ENCODE assay signal across 9 mouse cellular contexts in the genomic region with DNA sequence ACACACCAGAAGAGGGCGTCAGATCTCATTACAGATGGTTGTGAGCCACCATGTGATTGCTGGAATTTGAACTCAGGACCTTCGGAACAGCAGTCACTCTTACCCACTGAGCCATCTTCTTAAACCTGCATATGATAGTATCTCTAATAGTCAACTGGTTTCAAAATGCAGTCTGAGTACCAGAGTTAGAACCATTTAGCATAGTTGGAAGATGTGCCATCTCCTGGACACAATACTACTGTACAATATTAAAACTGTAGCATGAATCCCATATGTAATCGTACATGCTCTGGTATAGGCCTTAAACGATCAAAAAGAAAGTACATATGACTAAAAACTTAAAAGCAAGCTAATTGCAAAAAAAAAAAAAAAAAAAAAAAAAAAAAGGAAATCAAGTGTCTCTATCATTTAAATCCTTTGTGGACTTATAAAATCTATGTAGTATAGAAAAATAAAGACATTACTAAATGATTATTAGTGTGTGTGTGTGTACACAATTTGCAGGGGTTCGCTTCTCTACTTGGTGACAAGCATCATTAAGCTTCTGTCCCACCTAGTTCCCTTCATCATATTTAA. TPM values are rescaled to one million over a fixed set of nuclear protein-coding genes. Genes with fewer than 3 reads are reported as not detected.
DNase-seq lines count a peak whose midpoint lies in the region; ATAC-seq and TF ChIP-seq lines count a peak whose summit lies in the region.
"Had no signal": no experiment of that assay in that cellular context is flagged by ENCODE, and none has a peak within 500 bp of the region (broad histone marks: within the 10 kb centered on the region; RNA-seq: fewer than 3 reads in every experiment).

No protein-coding gene starts in this region.

- peaks cover 11% of the 10 kb centered on the region for H3K36me3 ChIP-seq in kidney, embryonic 15.5 days
- peaks cover 12 to 15% of the 10 kb centered on the region in 2 experiments for H3K36me3 ChIP-seq in MEL (ENCODE audit: control insufficient read depth in 1 of 2, insufficient read depth in 2 of 2, low read length in 2 of 2)
- H3K36me3 ChIP-seq in forebrain, embryonic 13.5 days (ENCODE audit: poor library complexity, severe bottlenecking): peaks cover 10% of the 10 kb centered on the region
- peaks cover 5% of the 10 kb centered on the region for H3K36me3 ChIP-seq in liver, embryonic 11.5 days (ENCODE audit: control insufficient read depth, insufficient read depth, low read length)
- no peaks in the 10 kb centered on the region for H3K36me3 ChIP-seq in stomach, embryonic 16.5 days (ENCODE audit: control insufficient read depth, insufficient read depth, low read length)

- no peak for ATAC-seq in kidney, embryonic 15.5 days (replicated peaks; ENCODE audit: low FRiP score)
- no peak for ATAC-seq in forebrain, embryonic 13.5 days
- ATAC-seq in liver, embryonic 11.5 days (replicated peaks; ENCODE audit: low FRiP score): no peak
- no peak for ATAC-seq in stomach, embryonic 16.5 days (ENCODE audit: insufficient read depth, low FRiP score)

- WGBS in kidney, embryonic 15.5 days: 76% methylated on average over 5 of the region's 5 CpGs
- WGBS in forebrain, embryonic 13.5 days: 79% methylated on average over 5 of the region's 5 CpGs
- WGBS in liver, embryonic 11.5 days: 66% methylated on average over 5 of the region's 5 CpGs
- 73% methylated on average over 5 of the region's 5 CpGs for WGBS in stomach, embryonic 16.5 days

- peaks cover 17% of the 10 kb centered on the region for H3K4me1 ChIP-seq in kidney, embryonic 15.5 days
- peaks cover 6 to 9% of the 10 kb centered on the region in 2 experiments for H3K4me1 ChIP-seq in MEL (ENCODE audit: control insufficient read depth in 1 of 2, insufficient read depth in 2 of 2, low read length in 2 of 2)
- peaks cover 18% of the 10 kb centered on the region for H3K4me1 ChIP-seq in forebrain, embryonic 13.5 days
- H3K4me1 ChIP-seq in liver, embryonic 11.5 days (replicated peaks; ENCODE audit: control insufficient read depth, insufficient read depth, low read length): peaks cover 5% of the 10 kb centered on the region; the same call in 1 of the 2 replicates
- H3K4me1 ChIP-seq in stomach, embryonic 16.5 days (ENCODE audit: control insufficient read depth, insufficient read depth, low read length): peaks cover 15% of the 10 kb centered on the region

- TF ChIP-seq POLR2A in MEL (IDR thresholded peaks at IDR 0.05; ENCODE audit: control insufficient read depth in 1 of 2, insufficient read depth in 1 of 2, low read depth in 1 of 2, low read length in 2 of 2, poor library complexity in 1 of 2): no peak

- DNase-seq in kidney, postnatal 36 days: no peak
- DNase-seq in MEL (ENCODE audit: low read depth, low spot score): peak; percentile 54
- DNase-seq in liver, embryonic 11.5 days (ENCODE audit: low spot score): no peak
- DNase-seq in adrenal gland, adult 8-10 months: no peak
- no peak for DNase-seq in gastrocnemius, adult 18-20 months (ENCODE audit: low spot score)

- no peak for TF ChIP-seq EP300 in MEL (IDR thresholded peaks at IDR 0.05; ENCODE audit: low read depth in 1 of 2, low read length in 2 of 2)

- no peak; a peak in 1 of 6 replicates for TF ChIP-seq CTCF in MEL (IDR thresholded peaks at IDR 0.05 in 2 of 3, conservative IDR thresholded peaks at IDR 0.05 in 1 of 3; ENCODE audit: control insufficient read depth in 1 of 3, insufficient read depth in 1 of 3, low read depth in 2 of 3, low read length in 3 of 3, poor library complexity in 1 of 3, severe bottlenecking in 1 of 3)

- no peaks in the 10 kb centered on the region for H3K9me3 ChIP-seq in kidney, embryonic 15.5 days (replicated peaks)
- H3K9me3 ChIP-seq in MEL (replicated peaks; ENCODE audit: insufficient read depth, low read length): no peaks in the 10 kb centered on the region
- no peaks in the 10 kb centered on the region for H3K9me3 ChIP-seq in forebrain, embryonic 13.5 days (replicated peaks)
- no peaks in the 10 kb centered on the region for H3K9me3 ChIP-seq in liver, embryonic 11.5 days (ENCODE audit: control insufficient read depth, low read length)
- no peaks in the 10 kb centered on the region for H3K9me3 ChIP-seq in stomach, embryonic 16.5 days (replicated peaks; ENCODE audit: control insufficient read depth, low read length)

- TF ChIP-seq RAD21 in MEL (IDR thresholded peaks at IDR 0.05; ENCODE audit: low read depth, low read length): no peak

- H3K9ac ChIP-seq in kidney, embryonic 15.5 days: peak overlapping the region; percentile 43
- H3K9ac ChIP-seq in MEL (ENCODE audit: control insufficient read depth, low read depth, low read length, poor library complexity, severe bottlenecking): peak overlapping the region; percentile 74
- H3K9ac ChIP-seq in forebrain, embryonic 13.5 days: peak overlapping the region; percentile 73
- peak overlapping the region; percentile 59; the same call in 1 of the 2 replicates for H3K9ac ChIP-seq in liver, embryonic 11.5 days (ENCODE audit: low read depth, low read length)
- H3K9ac ChIP-seq in stomach, embryonic 16.5 days (ENCODE audit: low read length): peak overlapping the region; percentile 85

- peaks cover 23% of the 10 kb centered on the region for H3K79me2 ChIP-seq in MEL (ENCODE audit: control insufficient read depth, insufficient read depth, low read length, poor library complexity)

- H3K4me3 ChIP-seq in kidney, embryonic 15.5 days (replicated peaks): peak overlapping the region; percentile 85
- peak overlapping the region; percentile 78 to 91 for H3K4me3 ChIP-seq in MEL (ENCODE audit: control insufficient read depth in 1 of 2, insufficient read depth in 1 of 2, low read depth in 2 of 2, low read length in 2 of 2)
- peak overlapping the region; percentile 64 for H3K4me3 ChIP-seq in forebrain, embryonic 13.5 days
- H3K4me3 ChIP-seq in liver, embryonic 11.5 days (ENCODE audit: low read depth, low read length): peak overlapping the region; percentile 81
- peak overlapping the region; percentile 82 for H3K4me3 ChIP-seq in stomach, embryonic 16.5 days (replicated peaks; ENCODE audit: low read length)

- H3K27ac ChIP-seq in kidney, embryonic 15.5 days: peak overlapping the region; percentile 91
- H3K27ac ChIP-seq in MEL (ENCODE audit: control insufficient read depth, low read depth, low read length): peak overlapping the region; percentile 72
- peak overlapping the region; percentile 86 for H3K27ac ChIP-seq in forebrain, embryonic 13.5 days
- peak overlapping the region; percentile 90; the same call in 1 of the 2 replicates for H3K27ac ChIP-seq in liver, embryonic 11.5 days (ENCODE audit: low read depth, low read length)
- peak overlapping the region; percentile 93 for H3K27ac ChIP-seq in stomach, embryonic 16.5 days (ENCODE audit: low read length)

- H3K4me2 ChIP-seq in kidney, embryonic 15.5 days: peak overlapping the region; percentile 69
- H3K4me2 ChIP-seq in forebrain, embryonic 13.5 days: peak overlapping the region; percentile 71
- H3K4me2 ChIP-seq in liver, embryonic 11.5 days: peak overlapping the region; percentile 81
- peak overlapping the region; percentile 64 for H3K4me2 ChIP-seq in stomach, embryonic 16.5 days (ENCODE audit: low read depth, low read length)

- no peaks in the 10 kb centered on the region for H3K27me3 ChIP-seq in kidney, embryonic 15.5 days
- no peaks in the 10 kb centered on the region; a peak in 1 of 4 replicates for H3K27me3 ChIP-seq in MEL (ENCODE audit: control insufficient read depth in 1 of 2, insufficient read depth in 2 of 2, low read length in 2 of 2)
- no peaks in the 10 kb centered on the region for H3K27me3 ChIP-seq in forebrain, embryonic 13.5 days
- H3K27me3 ChIP-seq in liver, embryonic 11.5 days (replicated peaks; ENCODE audit: control insufficient read depth, insufficient read depth, low read length): no peaks in the 10 kb centered on the region
- no peaks in the 10 kb centered on the region for H3K27me3 ChIP-seq in stomach, embryonic 16.5 days (ENCODE audit: control insufficient read depth, insufficient read depth, low read length)

TF ChIP-seq in MEL, 35 proteins besides CTCF, POLR2A, EP300 and RAD21:
- TF ChIP-seq ZNF384 (IDR thresholded peaks at IDR 0.05; ENCODE audit: low read depth, low read length) (peak; percentile 76), MEF2A (IDR thresholded peaks at IDR 0.05; ENCODE audit: extremely low read depth, insufficient replicate concordance, low read depth, low read length, poor library complexity, severe bottlenecking) (no peak)

RNA-seq across cellular contexts. Expression of a gene that starts 0.7 kb away (rescaled TPM):
- polyA plus RNA-seq in kidney, embryonic 15.5 days (2015; fragmentation: Nextera tagmentation; extraction: Ambion mirVana): 106 and 113 TPM in 2 replicates
- total RNA-seq in MEL (2012; rRNA removed): 63.9 and 72.0 TPM in 2 replicates
- polyA plus RNA-seq in MEL (2012; ENCODE audit: insufficient read depth in 1 of 2, insufficient read length in 2 of 2, low read depth in 1 of 2, low replicate concordance in 2 of 2, missing spikeins in 1 of 2): 100 to 1,000 TPM in 1 of 2 experiments, 10 to 100 TPM in 1; 68.8 to 102 TPM
- 87.0 and 91.5 TPM in 2 replicates for polyA plus RNA-seq in forebrain, embryonic 13.5 days (2015; fragmentation: Nextera tagmentation; extraction: Ambion mirVana)
- 131 and 137 TPM in 2 replicates for polyA plus RNA-seq in liver, embryonic 11.5 days (2014; fragmentation: Nextera tagmentation; extraction: Ambion mirVana)
- 74.5 and 82.4 TPM in 2 replicates for polyA plus RNA-seq in stomach, embryonic 16.5 days (2015; fragmentation: Nextera tagmentation; extraction: Ambion mirVana)
- total RNA-seq in adrenal gland, adult 8-10 months (2022): 1 to 10 TPM; 4.9 to 6.1 (median 5.2) TPM
- total RNA-seq in gastrocnemius, adult 18-20 months (2021): under 1 TPM; 0.81 to 0.91 TPM

RNA-seq across cellular contexts. Expression of a gene that starts 25.4 kb away (rescaled TPM):
- 0.06 TPM in 1 of 2 replicates, not detected in the other for polyA plus RNA-seq in kidney, embryonic 15.5 days (2015; fragmentation: Nextera tagmentation; extraction: Ambion mirVana)
- total RNA-seq in MEL (2012; rRNA removed): not detected in 2 replicates
- under 1 TPM in 1 of 2 experiments, not detected in 1; 0.19 TPM for polyA plus RNA-seq in MEL (2012; ENCODE audit: insufficient read depth in 1 of 2, insufficient read length in 2 of 2, low read depth in 1 of 2, low replicate concordance in 2 of 2, missing spikeins in 1 of 2)
- polyA plus RNA-seq in forebrain, embryonic 13.5 days (2015; fragmentation: Nextera tagmentation; extraction: Ambion mirVana): 0.13 and 0.14 TPM in 2 replicates
- 0.09 TPM in 1 of 2 replicates, not detected in the other for polyA plus RNA-seq in liver, embryonic 11.5 days (2014; fragmentation: Nextera tagmentation; extraction: Ambion mirVana)
- polyA plus RNA-seq in stomach, embryonic 16.5 days (2015; fragmentation: Nextera tagmentation; extraction: Ambion mirVana): 0.08 TPM in 1 of 2 replicates, not detected in the other
- not detected for total RNA-seq in adrenal gland, adult 8-10 months (2022)
- not detected for total RNA-seq in gastrocnemius, adult 18-20 months (2021)
- total RNA-seq: neutrophil, adult 5-6 weeks had no signal
